Mouse (Mus musculus) lung, postnatal 14 days (tissue): Measurements from ENCODE around the gene Sart3.

ENCODE experiments used
- DNase-seq: peaks from one replicate; pipeline ENCODE4 v3.0.0; 2021

Sart3 gene

DNA sequence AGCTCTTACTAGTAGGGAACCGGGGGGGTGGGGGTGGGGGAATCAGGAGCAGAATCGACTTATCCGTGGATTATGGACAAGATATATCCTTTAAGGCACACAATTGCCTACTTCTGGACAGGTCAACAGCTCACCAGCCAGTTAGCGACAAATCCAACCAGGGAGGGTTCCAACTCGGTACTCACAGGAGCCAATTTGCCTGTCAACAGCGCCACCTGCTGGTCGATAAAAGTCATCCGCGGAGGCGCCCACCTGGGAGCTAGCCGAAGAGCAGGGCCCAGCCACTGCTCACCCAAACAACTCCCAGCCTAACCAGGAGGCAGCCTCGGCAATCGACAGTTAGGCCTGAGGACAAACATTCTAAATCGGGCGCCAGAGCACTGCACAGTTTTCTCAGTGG, 47.9 kb downstream of the Sart3 start, which contains the start of gene 1700069L16Rik:
Gene 1700069L16Rik, minus strand, starts transcription at position 327 of the 400 bp plus-strand sequence.
- DNase-seq = peak; percentile 87

DNA sequence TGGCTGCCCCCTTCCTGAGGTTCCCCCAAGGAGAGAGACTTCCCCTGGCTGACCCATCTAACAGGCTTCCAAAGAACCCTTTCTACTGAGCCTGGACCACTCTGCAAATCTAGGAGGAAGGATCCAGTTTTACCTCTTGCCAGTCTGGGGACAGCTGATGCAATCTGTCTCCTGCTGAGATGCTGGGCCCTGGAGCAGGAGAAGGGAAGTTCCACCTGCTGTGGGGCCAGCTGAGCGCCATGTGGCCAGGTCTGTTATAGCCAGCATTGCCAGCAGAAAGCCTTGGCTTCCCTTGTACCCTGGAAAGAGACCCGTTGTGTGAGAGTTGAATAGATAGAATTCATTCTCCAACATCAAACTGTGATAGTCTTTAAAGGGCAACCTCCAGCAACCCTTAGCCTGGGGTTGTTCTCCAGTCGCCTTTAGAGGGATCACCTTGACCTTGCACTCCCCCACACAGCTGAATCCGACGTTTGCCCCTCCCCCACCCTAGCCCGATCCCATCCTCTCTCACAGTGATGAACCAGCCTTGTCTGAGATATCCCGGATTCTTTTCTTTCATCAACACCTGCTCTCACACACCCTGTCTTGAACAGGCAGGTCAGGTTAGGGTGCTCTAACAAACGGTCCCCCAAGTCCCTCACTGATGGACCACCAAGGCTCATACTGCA, 48.6 kb downstream of the Sart3 start:
- no peak for DNase-seq

DNA sequence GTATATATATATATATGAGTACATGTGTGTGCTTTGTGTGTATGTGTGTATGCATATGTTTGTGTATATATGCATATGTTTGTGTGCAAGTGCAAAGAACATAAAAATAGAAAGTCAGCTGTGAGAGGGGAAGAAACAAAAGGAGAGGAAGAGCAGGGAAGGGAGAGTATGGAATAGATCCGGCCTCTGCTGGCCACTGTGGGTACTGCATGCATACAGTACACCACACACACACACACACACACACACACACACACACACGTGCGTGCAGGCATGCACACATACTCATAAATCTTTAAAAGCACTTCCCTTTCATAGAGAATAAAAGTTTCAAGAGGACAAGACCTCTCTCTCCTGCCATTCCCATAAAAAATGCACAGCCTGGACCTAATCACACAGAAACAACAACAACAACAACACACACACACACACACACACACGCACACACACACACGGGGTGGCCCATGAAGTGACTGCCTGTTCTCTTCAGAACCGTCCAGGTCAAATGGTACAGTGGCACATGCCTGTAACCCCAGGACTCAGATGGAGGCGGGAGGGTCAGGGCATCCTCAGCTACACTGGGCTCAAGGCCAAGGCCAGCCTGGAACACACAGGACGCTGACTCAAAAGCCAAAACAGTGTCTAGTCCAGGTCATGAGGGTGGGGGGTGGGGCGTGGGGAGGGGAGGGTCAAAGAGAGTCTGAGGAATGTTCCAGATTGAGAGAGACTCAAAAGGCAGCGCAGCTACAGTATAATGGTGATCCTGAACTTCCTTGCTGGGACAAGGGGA, 49.9 kb downstream of the Sart3 start:
- no peak for DNase-seq

DNA sequence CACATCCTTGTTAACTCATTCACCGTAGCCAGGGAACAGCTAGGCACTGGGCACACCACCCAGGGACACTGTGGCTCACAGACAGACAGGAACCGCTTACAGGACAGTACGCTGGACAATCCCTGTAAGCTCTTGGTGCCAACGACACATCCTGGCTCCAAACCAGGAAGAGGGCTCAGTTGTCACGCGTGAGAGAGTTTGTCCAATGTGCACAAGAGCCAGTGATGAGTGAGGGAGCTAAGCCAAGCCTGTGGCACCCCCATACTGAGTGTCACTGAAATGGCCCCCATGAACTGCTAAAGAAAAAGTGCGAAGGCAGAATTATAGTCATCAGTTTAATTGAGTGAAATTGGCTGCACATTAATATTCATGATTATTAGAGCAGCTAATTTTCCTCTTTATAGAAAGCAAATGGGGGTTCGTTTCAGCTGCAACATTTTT, 53.1 kb downstream of the Sart3 start:
- DNase-seq = no peak

DNA sequence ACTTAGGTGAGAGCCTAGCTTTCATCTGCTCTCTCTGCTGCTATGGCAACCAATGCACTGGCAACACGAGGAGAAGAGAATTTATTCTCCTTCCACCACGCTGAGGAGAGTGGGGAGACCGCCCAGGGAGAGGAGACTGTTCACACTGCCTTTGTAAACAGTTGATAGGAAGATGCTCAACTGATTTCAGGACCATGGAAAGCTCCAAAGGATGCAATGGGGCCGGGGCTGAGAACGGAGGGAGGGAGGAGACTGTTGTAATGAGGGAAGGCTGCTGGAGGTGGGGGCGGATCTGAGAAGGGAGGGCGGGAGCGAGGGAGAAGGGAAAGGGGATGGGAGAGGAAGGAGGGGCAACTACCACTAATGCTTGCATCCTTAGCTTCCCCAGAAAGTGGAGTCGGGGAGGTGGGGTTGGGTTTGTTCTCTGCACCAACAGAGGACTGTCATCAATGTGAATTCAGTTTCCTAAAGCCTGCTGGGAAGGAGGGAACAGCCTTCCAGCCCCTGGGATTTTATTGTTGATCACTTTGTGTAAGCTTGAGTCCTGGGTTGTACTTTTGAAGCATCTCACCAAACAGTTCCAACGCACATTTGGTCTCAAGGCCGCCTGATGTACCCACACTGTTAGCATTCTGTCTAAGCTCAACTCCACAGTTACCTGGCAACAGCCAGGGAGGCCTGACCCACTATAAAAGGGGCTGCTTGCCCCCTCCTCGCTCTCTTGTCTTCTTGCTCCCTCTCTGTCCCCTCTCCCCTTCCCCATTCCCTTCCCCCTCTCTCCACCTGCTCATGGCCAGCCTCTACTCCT, 55.5 kb downstream of the Sart3 start:
- DNase-seq = peak; percentile 45

DNA sequence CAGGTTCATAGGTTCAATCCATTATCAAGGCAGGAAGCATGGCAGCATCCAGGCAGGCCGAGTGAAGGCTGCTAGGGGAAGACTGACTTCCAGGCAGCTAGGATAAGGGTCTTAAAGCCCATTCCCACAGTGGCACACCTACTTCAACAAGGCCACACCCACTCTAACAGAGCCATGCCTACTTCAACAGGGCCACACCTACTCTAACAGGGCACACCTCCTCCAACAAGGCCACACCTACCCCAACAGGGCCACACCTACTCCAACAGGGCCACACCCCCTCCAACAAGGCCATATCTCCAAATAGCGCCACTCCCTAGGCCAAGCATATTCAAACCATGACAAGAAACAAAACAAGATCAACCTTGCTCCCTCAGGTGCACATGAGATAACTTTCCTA, 59.4 kb downstream of the Sart3 start:
- DNase-seq = no peak

DNA sequence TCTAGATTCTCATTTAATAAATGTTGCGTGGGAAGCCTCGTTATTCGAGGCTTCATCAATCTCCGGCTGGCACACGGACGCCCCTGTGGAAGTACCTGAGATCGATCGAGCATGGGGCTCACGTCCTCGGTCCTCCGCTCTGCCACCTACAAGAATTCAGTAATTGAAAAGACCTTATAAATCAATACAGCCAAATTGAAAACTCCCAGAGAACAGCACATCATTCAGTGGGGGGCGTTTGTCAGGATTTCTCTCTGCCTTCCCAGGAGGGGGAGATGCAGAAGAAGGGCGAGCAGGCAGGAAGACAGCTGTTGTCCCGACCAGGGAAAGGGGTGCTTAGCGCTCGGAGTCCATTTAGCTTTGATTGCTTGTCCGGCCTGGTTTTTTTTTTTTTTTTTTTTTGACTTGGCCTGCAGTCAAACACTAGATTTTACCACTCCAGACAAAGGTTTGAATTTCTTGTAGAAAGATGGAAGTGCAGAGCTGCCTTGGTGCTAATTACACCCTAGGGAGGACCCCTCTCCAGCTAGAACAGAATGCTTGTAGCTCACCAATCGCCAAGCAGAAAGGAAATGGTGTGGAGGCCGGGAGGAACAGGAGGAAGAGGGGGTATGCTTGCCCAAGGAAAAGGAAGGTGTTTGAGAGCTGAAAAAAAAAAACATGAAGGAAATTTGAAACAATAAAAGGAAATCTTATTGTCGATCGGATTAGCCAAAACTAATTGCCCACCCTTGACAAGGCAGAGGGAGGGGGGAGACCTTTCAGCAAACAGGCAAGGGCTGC, 68.3 kb downstream of the Sart3 start:
- DNase-seq = no peak

DNA sequence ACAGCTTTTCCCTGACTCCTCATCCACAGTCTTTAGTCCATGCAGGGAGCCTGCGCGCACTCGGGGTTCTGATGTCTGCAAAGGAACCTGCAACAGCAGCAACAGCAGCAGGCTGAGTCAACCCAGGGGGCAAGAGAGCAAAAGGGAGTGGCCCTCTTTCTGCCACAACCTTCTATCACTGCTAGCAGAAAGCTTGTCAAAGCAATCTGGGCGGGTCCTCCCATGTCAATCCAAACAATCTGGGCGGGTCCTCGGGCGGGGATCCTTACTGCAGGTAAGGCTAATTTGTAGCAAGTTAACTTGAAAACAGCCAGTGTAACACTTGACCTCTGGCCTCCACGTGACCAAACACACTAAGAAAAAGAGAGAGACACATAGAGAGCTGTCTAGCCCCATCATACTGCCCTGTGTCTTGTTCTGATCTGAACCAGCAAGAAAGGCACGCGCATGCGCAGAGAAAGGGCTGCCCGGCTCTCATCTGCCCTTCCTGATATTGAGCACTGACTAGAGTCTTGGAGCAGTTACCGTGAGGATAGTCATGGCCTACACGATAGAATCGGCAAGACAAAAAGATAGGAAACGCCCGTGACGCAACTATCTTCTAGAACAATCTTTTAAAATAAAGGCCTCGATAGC, 71.8 kb downstream of the Sart3 start:
- DNase-seq = no peak

DNA sequence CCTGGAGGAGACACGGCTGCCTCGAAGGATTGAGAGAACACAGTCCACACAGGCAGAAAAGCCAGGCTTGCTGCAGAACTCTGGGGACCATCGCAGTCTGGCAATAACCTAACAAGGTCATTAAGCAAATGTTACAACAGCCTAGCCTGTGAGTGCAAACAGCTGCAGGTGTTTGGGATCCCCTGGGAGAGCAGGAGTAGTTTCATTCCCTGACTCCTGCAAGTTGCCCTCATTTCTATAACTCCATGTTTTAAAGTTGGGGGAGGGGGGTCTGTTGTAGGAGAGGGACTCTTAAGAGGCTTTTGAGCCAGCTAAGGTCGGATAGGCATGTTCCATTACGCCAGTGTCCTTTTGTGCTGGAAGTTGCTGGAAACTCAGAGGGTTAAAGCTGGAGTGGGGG, 77.9 kb downstream of the Sart3 start:
- DNase-seq = no peak

DNA sequence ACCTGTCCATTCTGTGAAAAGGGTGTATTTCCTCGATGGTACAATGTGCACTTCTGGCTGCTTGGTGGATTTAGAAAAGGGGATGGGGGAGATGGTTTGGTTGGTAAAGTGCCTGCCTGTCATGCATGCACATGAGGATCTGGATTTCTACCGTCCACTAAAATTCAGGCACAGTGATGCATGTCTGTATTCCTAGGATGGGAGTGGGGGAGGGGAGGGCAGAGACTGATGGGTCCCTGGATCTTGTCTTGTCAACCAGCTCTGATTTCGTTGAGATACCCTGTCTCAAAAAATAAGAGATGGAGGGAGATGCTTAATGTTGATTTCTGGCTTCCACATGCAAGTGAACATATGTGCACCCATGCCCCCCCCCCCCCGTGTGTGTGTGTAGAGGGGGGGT, 78.3 kb downstream of the Sart3 start:
- DNase-seq = no peak

DNA sequence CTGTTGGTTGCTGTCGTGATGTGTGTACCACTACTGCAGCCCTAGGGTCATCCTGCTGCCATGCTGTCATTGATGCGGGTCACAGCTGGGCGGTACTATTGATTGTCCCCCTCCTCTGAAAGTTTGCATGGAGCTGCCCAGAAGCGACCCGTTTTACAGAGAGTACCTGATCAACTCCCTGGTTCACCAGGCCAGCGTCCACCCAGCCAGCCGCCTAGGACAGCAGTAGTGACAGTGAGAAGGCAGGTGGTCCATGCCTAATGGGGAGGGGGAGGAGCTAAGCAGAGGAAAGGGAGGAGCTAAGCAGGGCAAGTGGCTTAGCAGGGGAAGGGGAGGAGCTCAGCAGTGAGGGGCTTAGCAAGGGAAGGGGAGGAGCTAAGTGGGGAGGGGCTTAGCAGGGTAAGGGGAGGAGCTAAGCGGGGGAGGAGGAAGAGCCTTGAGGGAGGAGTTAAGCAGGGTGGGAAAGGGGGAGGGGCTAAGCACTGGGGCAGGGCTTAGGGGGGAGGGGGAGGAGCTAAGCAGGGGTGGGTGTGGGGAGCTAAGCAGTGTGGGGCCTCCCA, 79.0 kb downstream of the Sart3 start:
- no peak for DNase-seq
